Mouse (Mus musculus): ENCODE measurements around the gene Ankrd33b. TPM values are rescaled to one million over a fixed set of nuclear protein-coding genes. Genes with fewer than 3 reads are reported as not detected.

Ankrd33b gene
- polyA plus RNA-seq, 1 experiment from 2014 or later, result 0.50 TPM

Other genes starting within 250 kb of the Ankrd33b start
- 85.8 and 91.9 TPM in 2 replicates for gene Dap, start 143.4 kb downstream of the Ankrd33b start, polyA plus RNA-seq (2015; fragmentation: Nextera tagmentation; extraction: Ambion mirVana)
- 1.4 and 1.7 TPM in 2 replicates for gene Ropn1l, start 86.0 kb upstream of the Ankrd33b start, polyA plus RNA-seq (2015; fragmentation: Nextera tagmentation; extraction: Ambion mirVana)
- 28.7 and 32.0 TPM in 2 replicates for gene March6, start 163.3 kb upstream of the Ankrd33b start, polyA plus RNA-seq (2015; fragmentation: Nextera tagmentation; extraction: Ambion mirVana)
- gene Cmbl, start 197.7 kb upstream of the Ankrd33b start, polyA plus RNA-seq (2015; fragmentation: Nextera tagmentation; extraction: Ambion mirVana), result 1.8 and 2.2 TPM in 2 replicates
- 545 and 552 TPM in 2 replicates for gene Cct5, start 234.1 kb upstream of the Ankrd33b start, polyA plus RNA-seq (2015; fragmentation: Nextera tagmentation; extraction: Ambion mirVana)
- 11.4 and 11.9 TPM in 2 replicates for gene Fam173b, start 234.1 kb upstream of the Ankrd33b start, polyA plus RNA-seq (2015; fragmentation: Nextera tagmentation; extraction: Ambion mirVana)